Mouse (Mus musculus) small intestine, adult 2 months (tissue): ENCODE measurements at regions not wholly inside any gene's neighbourhood (a gene's known extent, or its start where the extent isn't known, plus 50 kb on each side); places are given as distances from the start of the nearest gene placed in this dataset.

Experiments
- H3K27ac ChIP-seq: fragments of 200-500 bp; 2 replicates; pipeline ENCODE4 v1.5.1; 2012; ENCODE audit warnings: low read depth, low read length, control low read depth, inconsistent platforms; ENCODE audit not compliant: insufficient read depth
- H3K27me3 ChIP-seq: fragments of 200-500 bp; 2 replicates; pipeline ENCODE4 v1.6.1; 2012; ENCODE audit warnings: mild to moderate bottlenecking, moderate library complexity, low read length, inconsistent platforms; ENCODE audit not compliant: control insufficient read depth, insufficient read depth
- H3K36me3 ChIP-seq: fragments of 200-500 bp; 2 replicates; pipeline ENCODE4 v1.6.1; 2012; ENCODE audit warnings: mild to moderate bottlenecking, low read length, control low read depth, inconsistent platforms; ENCODE audit not compliant: control insufficient read depth, insufficient read depth
- H3K4me1 ChIP-seq: fragments of 200-500 bp; 2 replicates; pipeline ENCODE4 v1.6.1; 2012; ENCODE audit warnings: low read length, inconsistent platforms, mixed read lengths; ENCODE audit not compliant: control insufficient read depth, insufficient read depth, insufficient read length
- H3K4me3 ChIP-seq: fragments of 200-500 bp; 2 replicates; pipeline ENCODE4 v1.5.1; 2012; ENCODE audit warnings: low read depth, mild to moderate bottlenecking, control low read depth, inconsistent platforms, low read length, moderate library complexity
- CTCF ChIP-seq: fragments of 200-500 bp; IDR thresholded peaks from 2 replicates; pipeline ENCODE4 v1.5.1; 2012; ENCODE audit warnings: low read depth, mild to moderate bottlenecking, control low read depth, inconsistent platforms, low read length, moderate library complexity, mixed read lengths; ENCODE audit not compliant: insufficient replicate concordance, insufficient read length; ENCODE audit errors: extremely low read depth
- POLR2A ChIP-seq: fragments of 200-500 bp; IDR thresholded peaks from 2 replicates; pipeline ENCODE4 v1.6.1; 2012; ENCODE audit warnings: low read depth, mild to moderate bottlenecking, control low read depth, inconsistent platforms, low read length, moderate library complexity
- WGBS: fragments of 180-500 bp; shearing (Covaris S2); methylation state at CpG from one replicate; pipeline ENCODE4 v1.1.7; 2018; 5-methylcytosine and 5-hydroxymethylcytosine counted together

- Histone ChIP-seq H3K27ac (no peak overlapping the region), H3K36me3 (no peaks in the 10 kb centered on the region), H3K4me3 (no peak overlapping the region), H3K27me3 (no peaks in the 10 kb centered on the region), H3K4me1 (peaks cover 10% of the 10 kb centered on the region; the same call in 1 of the 2 replicates)
- 61% methylated on average over 1 of the region's 1 CpGs for WGBS
- TF ChIP-seq POLR2A (no peak), CTCF (peak; percentile 42; the same call in 1 of the 2 replicates)
These were observed 145.9 kb upstream of the Tmem45b start for GRCm38 (mm10) chr9:31610212-31610611.

GRCm38 (mm10) chr9:31609731-31610130 lies 145.5 kb upstream of the Tmem45b start:
- TF ChIP-seq CTCF (no peak), POLR2A (no peak)
- Histone ChIP-seq H3K27ac (no peak overlapping the region), H3K4me3 (no peak overlapping the region), H3K4me1 (peaks cover 12% of the 10 kb centered on the region; the same call in 1 of the 2 replicates), H3K27me3 (no peaks in the 10 kb centered on the region), H3K36me3 (no peaks in the 10 kb centered on the region)
- 72% methylated on average over 3 of the region's 3 CpGs for WGBS

GRCm38 (mm10) chr9:31608084-31608870 lies 144.0 kb upstream of the Tmem45b start:
- peaks cover 19% of the 10 kb centered on the region; the same call in 1 of the 2 replicates for H3K4me1 ChIP-seq
- no peak overlapping the region for H3K27ac ChIP-seq
- H3K36me3 ChIP-seq, result no peaks in the 10 kb centered on the region
- H3K4me3 ChIP-seq, result no peak overlapping the region
- no peaks in the 10 kb centered on the region for H3K27me3 ChIP-seq
- TF ChIP-seq CTCF (no peak), POLR2A (no peak)
- WGBS, result 69% methylated on average over 8 of the region's 8 CpGs

DNA sequence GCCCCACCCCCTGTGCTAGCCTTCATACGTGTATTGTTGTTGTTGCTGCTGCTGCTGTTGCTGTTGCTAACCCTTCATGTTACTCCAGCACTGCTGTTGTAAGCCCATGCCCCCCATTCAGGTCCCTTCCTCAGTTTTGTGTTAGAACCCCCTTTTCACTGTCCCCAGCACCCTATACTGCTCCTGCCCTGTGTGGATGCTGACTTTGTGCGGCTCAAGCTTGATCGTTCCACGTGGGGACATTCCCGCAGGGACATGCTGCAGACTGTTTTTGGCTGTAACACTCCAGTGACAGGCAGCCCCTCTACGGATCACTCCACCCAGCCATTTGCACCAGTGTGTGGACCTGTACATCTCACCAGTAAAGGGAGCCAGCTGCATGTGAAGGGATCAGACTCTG lies 142.7 kb upstream of the Tmem45b start:
- TF ChIP-seq CTCF (no peak), POLR2A (no peak)
- Histone ChIP-seq H3K27ac (no peak overlapping the region), H3K4me1 (peaks cover 27% of the 10 kb centered on the region; the same call in 1 of the 2 replicates), H3K4me3 (no peak overlapping the region), H3K27me3 (no peaks in the 10 kb centered on the region), H3K36me3 (no peaks in the 10 kb centered on the region)
- 91% methylated on average over 6 of the region's 6 CpGs for WGBS

DNA sequence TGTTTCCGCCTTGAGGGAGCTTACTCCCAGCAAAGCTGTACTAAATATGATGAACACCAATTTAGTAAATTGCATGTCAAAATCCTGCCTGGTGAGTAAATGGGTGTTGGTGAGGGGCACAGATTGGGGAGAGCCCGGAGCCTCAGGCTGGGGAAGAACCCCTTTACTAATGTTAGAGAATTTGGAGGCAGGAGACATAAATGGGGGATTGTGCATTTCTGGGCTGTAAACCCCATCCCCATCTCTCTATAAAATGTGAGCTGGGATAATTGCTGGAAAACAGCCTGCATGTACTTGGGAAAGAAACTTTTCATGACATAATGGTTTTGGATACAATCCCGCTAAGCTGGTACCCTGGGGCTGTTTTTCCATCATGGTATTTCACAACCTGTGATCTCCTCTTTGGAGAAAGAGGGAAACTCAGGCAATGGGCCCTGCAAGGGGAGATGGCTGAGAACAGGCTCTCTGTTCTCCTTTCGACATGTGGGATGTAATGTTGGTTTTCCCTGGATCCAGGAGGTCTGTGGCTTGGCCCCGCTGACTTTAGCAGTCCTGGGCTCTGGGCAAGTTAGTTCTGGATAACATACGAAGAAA lies 140.3 kb upstream of the Tmem45b start:
- Histone ChIP-seq H3K36me3 (no peaks in the 10 kb centered on the region), H3K27me3 (no peaks in the 10 kb centered on the region), H3K4me3 (no peak overlapping the region), H3K27ac (peak overlapping the region; percentile 30; the same call in 1 of the 2 replicates), H3K4me1 (peaks cover 27% of the 10 kb centered on the region; the same call in 1 of the 2 replicates)
- WGBS, result 82% methylated on average over 6 of the region's 6 CpGs
- TF ChIP-seq POLR2A (no peak), CTCF (no peak)

DNA sequence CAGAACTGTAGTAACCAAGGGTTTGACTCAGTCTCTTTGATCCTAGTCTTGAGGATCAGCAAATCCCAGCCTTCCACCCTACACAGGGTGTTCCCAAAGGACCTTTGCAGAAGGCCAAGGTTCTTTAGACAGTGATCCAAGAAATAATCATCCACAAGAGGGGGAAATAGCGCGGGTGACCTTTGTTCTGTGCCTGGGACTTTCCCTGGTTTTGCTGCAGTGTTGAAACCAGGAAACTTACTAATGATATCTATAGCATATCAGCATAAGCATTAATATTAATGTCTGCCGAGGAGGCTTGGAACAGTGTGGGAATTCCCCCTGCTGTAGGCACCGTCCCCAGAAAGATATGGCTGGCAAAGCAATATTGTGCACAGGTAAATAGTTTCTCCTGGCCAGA lies 138.4 kb upstream of the Tmem45b start:
- H3K4me3 ChIP-seq, result no peak overlapping the region
- TF ChIP-seq CTCF (no peak), POLR2A (no peak)
- peak overlapping the region; percentile 94 for H3K27ac ChIP-seq
- no peaks in the 10 kb centered on the region for H3K36me3 ChIP-seq
- peaks cover 28% of the 10 kb centered on the region; the same call in 1 of the 2 replicates for H3K4me1 ChIP-seq
- WGBS, result 24% methylated on average over 4 of the region's 4 CpGs
- no peaks in the 10 kb centered on the region for H3K27me3 ChIP-seq

DNA sequence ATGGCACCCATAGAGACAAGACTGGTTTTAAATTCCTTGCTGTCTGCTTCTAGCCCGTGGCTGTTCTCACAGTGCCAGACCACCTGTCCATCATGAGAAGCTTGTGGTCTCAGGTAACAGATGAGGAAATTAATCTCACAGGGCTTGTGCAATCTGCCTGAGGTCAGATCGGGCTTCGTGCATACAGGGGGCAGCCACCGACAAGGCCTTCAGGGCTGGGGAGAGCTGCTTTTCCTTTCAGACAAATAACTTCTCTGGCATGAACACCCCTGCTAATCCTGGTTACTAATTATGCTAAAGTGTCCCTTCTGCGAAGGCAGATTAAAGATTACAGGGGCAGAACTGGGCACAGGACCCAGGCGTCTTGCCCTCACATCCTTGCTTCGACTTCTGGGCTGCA lies 130.8 kb upstream of the Tmem45b start:
- Histone ChIP-seq H3K27ac (no peak overlapping the region), H3K27me3 (no peaks in the 10 kb centered on the region), H3K4me3 (no peak overlapping the region), H3K4me1 (peaks cover 6% of the 10 kb centered on the region; the same call in 1 of the 2 replicates), H3K36me3 (no peaks in the 10 kb centered on the region)
- TF ChIP-seq CTCF (no peak), POLR2A (no peak)
- WGBS, result 79% methylated on average over 7 of the region's 7 CpGs
